Comparison of ENCODE assay signal across 12 mouse cellular contexts in genomic region chr13:40842141-40842540, GRCm38 (mm10).
"Had no signal": no experiment of that assay in that cellular context is flagged by ENCODE, and none has a peak within 500 bp of the region (broad histone marks: within the 10 kb centered on the region; RNA-seq: fewer than 3 reads in every experiment).

No protein-coding gene starts in this region.

- H3K4me2 ChIP-seq: kidney, embryonic 15.5 days; lung, embryonic 14.5 days; midbrain, embryonic 11.5 days; midbrain, embryonic 15.5 days; neural tube, embryonic 12.5 days had no signal

- H3K9me3 ChIP-seq: kidney, embryonic 15.5 days; limb, embryonic 10.5 days; megakaryocyte, embryonic 14.5 days; midbrain, embryonic 15.5 days; neural tube, embryonic 12.5 days had no signal

- DNase-seq: kidney, adult 2 months; kidney, postnatal 14 days; lung, embryonic 14.5 days; lung, postnatal 10 days; thymus, postnatal 14 days had no signal

- H3K4me1 ChIP-seq: limb, embryonic 10.5 days; midbrain, embryonic 15.5 days; neural tube, embryonic 12.5 days had no signal

- H3K36me3 ChIP-seq: kidney, embryonic 15.5 days; limb, embryonic 10.5 days; midbrain, embryonic 15.5 days; neural tube, embryonic 12.5 days had no signal

- ATAC-seq: midbrain, embryonic 15.5 days had no signal

- H3K27me3 ChIP-seq: kidney, embryonic 15.5 days; midbrain, embryonic 15.5 days; neural tube, embryonic 12.5 days had no signal

- H3K9ac ChIP-seq: kidney, embryonic 15.5 days; lung, embryonic 14.5 days; midbrain, embryonic 15.5 days; neural tube, embryonic 12.5 days had no signal

- H3K27ac ChIP-seq: kidney, embryonic 15.5 days; limb, embryonic 10.5 days; macrophage; midbrain, embryonic 15.5 days; neural tube, embryonic 12.5 days had no signal

- H3K4me3 ChIP-seq: kidney, embryonic 15.5 days; limb, embryonic 10.5 days; megakaryocyte, embryonic 14.5 days; midbrain, embryonic 15.5 days; neural tube, embryonic 12.5 days had no signal
